Mouse (Mus musculus) heart, embryonic 11.5 days (tissue): ENCODE results near the gene Car5b. TPM values are rescaled to one million over a fixed set of nuclear protein-coding genes. Genes with fewer than 3 reads are reported as not detected.

Source experiments
- ATAC-seq: fragments of 200-750 bp; cut with Nextera tagmentation; replicated peaks from 2 replicates; pipeline ENCODE4 v1.8.0; 2017; ENCODE audit warnings: moderate library complexity; ENCODE audit not compliant: insufficient number of reproducible peaks, low FRiP score, low TSS enrichment
- H3K27ac ChIP-seq: fragments of 300-500 bp; sonication (generic); 2 replicates; pipeline ENCODE4 v1.5.1; 2014; ENCODE audit warnings: mild to moderate bottlenecking, low read depth, low read length
- H3K27me3 ChIP-seq: fragments of 300-500 bp; sonication (generic); 2 replicates; pipeline ENCODE4 v1.6.1; 2014; ENCODE audit warnings: mild to moderate bottlenecking, low read length, mixed read lengths; ENCODE audit not compliant: control insufficient read depth, insufficient read depth
- H3K36me3 ChIP-seq: fragments of 300-500 bp; sonication (generic); 2 replicates; pipeline ENCODE4 v1.6.1; 2014; ENCODE audit warnings: mild to moderate bottlenecking, low read length, moderate library complexity, mixed read lengths; ENCODE audit not compliant: control insufficient read depth, insufficient read depth
- H3K4me1 ChIP-seq: fragments of 300-500 bp; sonication (generic); 2 replicates; pipeline ENCODE4 v1.6.1; 2014; ENCODE audit warnings: low read length; ENCODE audit not compliant: control insufficient read depth, insufficient read depth
- H3K4me2 ChIP-seq: fragments of 300-500 bp; sonication (generic); 2 replicates; pipeline ENCODE4 v1.6.1; 2014; ENCODE audit warnings: mild to moderate bottlenecking, moderate library complexity
- H3K4me3 ChIP-seq: fragments of 300-500 bp; sonication (generic); 2 replicates; pipeline ENCODE4 v1.5.1; 2014; ENCODE audit warnings: low read depth, low read length
- H3K9ac ChIP-seq: fragments of 300-500 bp; sonication (generic); 2 replicates; pipeline ENCODE4 v1.6.1; 2014; ENCODE audit warnings: mild to moderate bottlenecking, low read depth, low read length, moderate library complexity
- H3K9me3 ChIP-seq: fragments of 300-500 bp; sonication (generic); replicated peaks from 2 replicates; pipeline ENCODE4 v1.6.1; 2016; ENCODE audit warnings: low read length; ENCODE audit not compliant: control insufficient read depth
- WGBS: fragments of 180-500 bp; shearing (Covaris S2); extraction: QIAGEN DNeasy Blood & Tissue Kit; methylation state at CpG from one replicate; pipeline ENCODE4 v1.1.7; 2014; ENCODE audit not compliant: insufficient replicate concordance; 5-methylcytosine and 5-hydroxymethylcytosine counted together
- polyA plus RNA-seq: library from polyadenylated mRNA; unstranded; fragments of >200 nt; fragmentation: Nextera tagmentation; extraction: Ambion mirVana; gene quantifications from 2 replicates; pipeline ENCODE4 v1.2.1, GENCODE M21; 2014

Car5b gene
- polyA plus RNA-seq, 1 experiment from 2014 or later: 0.11 TPM

DNA sequence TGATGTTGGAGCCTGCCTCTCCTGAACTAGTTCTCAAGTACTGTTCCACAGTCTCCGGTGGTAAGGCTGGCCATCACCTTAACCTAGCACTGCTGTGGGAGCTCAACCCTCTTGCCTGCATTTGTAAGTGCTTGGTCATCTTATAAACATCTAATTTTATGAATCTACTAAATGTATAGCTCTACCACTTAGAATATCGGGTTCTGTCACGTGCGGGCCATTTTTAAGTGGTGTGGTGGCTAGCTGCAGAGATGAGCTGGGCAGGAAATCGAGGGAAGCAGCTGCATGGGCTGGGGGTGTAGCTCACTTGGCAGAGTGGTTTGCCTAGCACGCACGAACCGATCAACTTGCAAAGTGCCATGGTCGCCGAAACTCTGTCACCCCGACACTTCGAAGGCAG is 70.4 kb downstream of the Car5b start:
- 26% methylated on average over 12 of the region's 12 CpGs for WGBS
- no peaks in the 10 kb centered on the region for H3K9me3 ChIP-seq
- H3K27ac ChIP-seq: peak overlapping the region; percentile 95; the same call in 1 of the 2 replicates
- H3K4me2 ChIP-seq: peak overlapping the region; percentile 62
- H3K9ac ChIP-seq: peak overlapping the region; percentile 80
- H3K27me3 ChIP-seq: no peaks in the 10 kb centered on the region
- H3K4me3 ChIP-seq: peak overlapping the region; percentile 58
- no peaks in the 10 kb centered on the region for H3K36me3 ChIP-seq
- ATAC-seq: no peak
- H3K4me1 ChIP-seq: no peaks in the 10 kb centered on the region

DNA sequence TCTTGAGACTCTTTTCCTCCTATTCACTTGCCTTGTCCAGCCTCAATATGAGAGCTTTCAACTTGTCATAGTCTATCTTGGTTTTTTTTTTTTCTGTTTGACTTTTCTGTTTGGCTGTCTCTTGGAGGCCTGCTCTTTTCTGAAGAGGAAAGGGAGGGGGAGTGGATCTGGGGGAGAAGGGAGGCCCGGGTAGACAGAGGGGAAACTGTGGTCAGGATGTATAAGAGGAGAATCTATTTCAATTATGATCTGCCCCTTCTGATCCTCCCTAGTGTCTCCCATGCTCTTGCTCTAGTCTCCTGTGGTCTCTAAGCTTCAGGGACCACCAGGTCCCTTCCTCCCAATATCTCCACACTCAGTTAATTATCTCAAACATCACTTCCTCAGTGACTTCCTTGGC is 76.2 kb downstream of the Car5b start:
- no peaks in the 10 kb centered on the region for H3K27me3 ChIP-seq
- H3K27ac ChIP-seq: no peak overlapping the region
- H3K36me3 ChIP-seq: no peaks in the 10 kb centered on the region
- no peak overlapping the region for H3K4me3 ChIP-seq
- no peaks in the 10 kb centered on the region for H3K9me3 ChIP-seq
- no peaks in the 10 kb centered on the region for H3K4me1 ChIP-seq
- ATAC-seq: no peak
- WGBS: 81% methylated on average over 1 of the region's 1 CpGs
- no peak overlapping the region for H3K4me2 ChIP-seq
- H3K9ac ChIP-seq: no peak overlapping the region

DNA sequence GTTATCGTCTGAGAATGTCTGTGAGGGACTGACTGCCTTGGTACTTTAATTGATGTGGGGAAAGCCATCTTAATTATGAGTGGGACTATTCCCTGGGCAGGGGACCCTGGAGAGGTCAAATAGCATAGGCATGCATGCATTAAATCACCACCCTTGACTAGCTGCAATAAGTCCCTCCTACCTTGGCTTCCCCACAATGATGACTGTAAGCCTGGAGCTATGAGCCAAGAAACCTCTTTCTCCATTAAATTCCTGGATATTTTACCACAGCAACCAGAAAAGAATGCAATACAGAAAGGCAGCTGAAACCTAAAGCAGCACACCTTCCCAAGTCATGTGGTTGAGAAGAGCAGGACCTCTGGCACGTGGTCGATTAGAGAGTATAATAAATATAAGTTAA is 83.4 kb downstream of the Car5b start:
- no peaks in the 10 kb centered on the region for H3K9me3 ChIP-seq
- no peak for ATAC-seq
- no peak overlapping the region for H3K9ac ChIP-seq
- 88% methylated on average over 3 of the region's 3 CpGs for WGBS
- H3K27me3 ChIP-seq: no peaks in the 10 kb centered on the region
- no peak overlapping the region for H3K4me3 ChIP-seq
- H3K4me2 ChIP-seq: no peak overlapping the region
- peaks cover 6% of the 10 kb centered on the region; the same call in 1 of the 2 replicates for H3K36me3 ChIP-seq
- H3K4me1 ChIP-seq: no peaks in the 10 kb centered on the region
- H3K27ac ChIP-seq: no peak overlapping the region

DNA sequence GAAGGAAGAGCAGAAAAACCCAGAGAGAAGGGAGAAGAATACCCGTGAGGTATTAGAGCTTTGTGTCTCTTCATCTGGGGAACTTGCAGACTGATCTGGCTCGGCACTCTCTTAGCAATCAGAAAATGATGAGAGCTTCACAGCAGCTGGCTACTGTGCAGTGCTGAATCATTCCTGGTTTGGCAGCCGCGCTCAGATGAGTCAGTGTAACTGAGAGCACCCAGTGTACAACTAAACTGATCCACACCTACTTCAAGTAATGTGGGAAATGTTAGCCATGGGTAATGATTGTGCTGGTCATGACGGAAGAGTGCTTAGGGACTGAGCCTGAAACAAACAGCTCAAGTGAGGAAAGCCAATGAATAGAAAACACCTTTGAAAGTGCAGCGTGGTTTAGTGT is 89.2 kb downstream of the Car5b start:
- 86% methylated on average over 6 of the region's 6 CpGs for WGBS

DNA sequence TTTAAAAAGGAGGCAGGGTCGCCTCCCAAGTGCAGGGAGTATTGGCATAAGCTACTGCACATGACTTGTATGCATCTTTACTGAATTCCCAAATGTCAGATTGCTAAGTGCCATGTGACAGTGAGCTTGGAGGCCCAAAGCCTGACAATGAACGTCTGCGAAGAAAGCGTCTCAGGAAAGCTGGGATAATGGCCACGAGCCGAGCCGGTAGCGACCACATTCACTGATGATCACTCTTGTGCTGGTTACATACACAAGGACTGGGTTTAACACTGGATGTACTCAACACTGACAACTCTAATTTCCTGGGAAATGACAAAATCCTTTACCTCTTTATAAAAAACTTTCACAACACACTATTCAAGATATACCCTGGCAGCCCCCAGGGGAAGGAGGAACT is 93.1 kb downstream of the Car5b start:
- no peak overlapping the region for H3K4me2 ChIP-seq
- no peak overlapping the region for H3K27ac ChIP-seq
- no peaks in the 10 kb centered on the region for H3K36me3 ChIP-seq
- 81% methylated on average over 8 of the region's 8 CpGs for WGBS
- ATAC-seq: no peak
- no peaks in the 10 kb centered on the region for H3K4me1 ChIP-seq
- no peaks in the 10 kb centered on the region for H3K27me3 ChIP-seq
- H3K9ac ChIP-seq: no peak overlapping the region
- no peaks in the 10 kb centered on the region for H3K9me3 ChIP-seq
- H3K4me3 ChIP-seq: no peak overlapping the region

More for the DNA sequence above, 89.2 kb downstream of the Car5b start:
- no peak overlapping the region for H3K4me3 ChIP-seq
- H3K4me2 ChIP-seq: no peak overlapping the region
- no peak for ATAC-seq
- H3K27ac ChIP-seq: no peak overlapping the region
- H3K27me3 ChIP-seq: no peaks in the 10 kb centered on the region
- no peaks in the 10 kb centered on the region for H3K9me3 ChIP-seq
- H3K36me3 ChIP-seq: no peaks in the 10 kb centered on the region
- no peaks in the 10 kb centered on the region for H3K4me1 ChIP-seq
- no peak overlapping the region for H3K9ac ChIP-seq

DNA sequence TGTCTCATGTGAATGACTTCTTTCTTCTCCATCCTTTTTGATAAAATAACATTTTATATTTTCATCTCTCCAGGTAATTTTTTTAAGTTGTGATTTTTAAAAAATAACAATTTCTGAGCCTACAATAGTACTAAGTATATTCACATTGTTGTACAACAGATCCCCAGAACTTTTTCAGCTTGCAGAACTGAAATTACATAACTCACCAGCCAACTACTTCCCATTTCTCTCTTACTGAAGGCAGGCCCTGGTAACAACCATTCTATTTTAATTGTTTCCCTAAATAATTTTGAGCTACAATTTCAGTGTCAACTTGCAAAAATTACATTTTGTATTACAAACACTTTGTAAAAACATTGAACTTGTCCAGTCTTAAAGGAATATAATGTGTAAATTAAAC is 98.2 kb downstream of the Car5b start:
- no peaks in the 10 kb centered on the region for H3K36me3 ChIP-seq
- no peak for ATAC-seq
- no peak overlapping the region for H3K9ac ChIP-seq

More for the DNA sequence above, 98.2 kb downstream of the Car5b start:
- Histone ChIP-seq H3K9me3 (no peaks in the 10 kb centered on the region), H3K27me3 (no peaks in the 10 kb centered on the region), H3K4me1 (no peaks in the 10 kb centered on the region), H3K27ac (no peak overlapping the region), H3K4me2 (no peak overlapping the region), H3K4me3 (no peak overlapping the region)

Other genes starting within 250 kb of the Car5b start
- 20.1 and 26.0 TPM in 2 replicates for gene Ap1s2, start 119.0 kb downstream of the Car5b start, polyA plus RNA-seq
- gene Zrsr2, start 69.3 kb downstream of the Car5b start, polyA plus RNA-seq: 35.3 and 37.3 TPM in 2 replicates
- gene Siah1b, start 48.5 kb upstream of the Car5b start, polyA plus RNA-seq: 19.5 and 20.9 TPM in 2 replicates
- gene Cltrn, start 60.8 kb upstream of the Car5b start, polyA plus RNA-seq: 0.13 and 0.28 TPM in 2 replicates
- gene Ace2, start 111.3 kb upstream of the Car5b start, polyA plus RNA-seq: 0.11 TPM in 1 of 2 replicates, not detected in the other
- gene Bmx, start 230.2 kb upstream of the Car5b start, polyA plus RNA-seq: 8.9 and 10.4 TPM in 2 replicates
- 10.5 and 12.3 TPM in 2 replicates for gene Pir, start 241.4 kb upstream of the Car5b start, polyA plus RNA-seq